Mouse (Mus musculus) CH12.LX (cell line): ENCODE results near the gene Papola. TPM values are rescaled to one million over a fixed set of nuclear protein-coding genes. Genes with fewer than 3 reads are reported as not detected.

Source experiments
- DNase-seq: peaks from one replicate; pipeline ENCODE4 v3.0.0-alpha.2; 2013; ENCODE audit errors: extremely low read depth
- H3K27ac ChIP-seq: 2 replicates; pipeline ENCODE4 v1.5.1; 2012; ENCODE audit warnings: low read depth, mild to moderate bottlenecking, control low read depth, moderate library complexity; ENCODE audit not compliant: insufficient read depth
- H3K27me3 ChIP-seq: replicated peaks from 2 replicates; pipeline ENCODE3; 2012; ENCODE audit warnings: inconsistent platforms
- H3K36me3 ChIP-seq, 2 experiments: replicated peaks in 1 of 2; 2 replicates each; pipeline versions ENCODE3 to v1.6.1; 2012; ENCODE audit warnings: inconsistent platforms in 1 of 2, low read length in 1 of 2, mild to moderate bottlenecking in 1 of 2, mixed read lengths in 1 of 2, moderate library complexity in 1 of 2; ENCODE audit not compliant: control insufficient read depth in 1 of 2, insufficient read depth in 1 of 2
- H3K4me1 ChIP-seq, 2 experiments: 2 replicates each; pipeline ENCODE4 v1.6.1; 2012; ENCODE audit warnings: inconsistent platforms in 1 of 2, moderate library complexity in 1 of 2; ENCODE audit not compliant: insufficient read depth in 2 of 2, control insufficient read depth in 1 of 2
- H3K4me2 ChIP-seq: 2 replicates; pipeline ENCODE4 v1.6.1; 2012; ENCODE audit warnings: low read depth, mild to moderate bottlenecking, control low read depth; ENCODE audit not compliant: poor library complexity, insufficient read depth, severe bottlenecking
- H3K4me3 ChIP-seq, 3 experiments: fragments of 150-350 bp in 1 of 3; sonication (generic) in 1 of 3; replicated peaks in 1 of 3; 2 replicates each; pipeline versions ENCODE3 to v1.5.1; 2011 to 2012; ENCODE audit warnings: low read depth in 2 of 3, low read length in 2 of 3, mild to moderate bottlenecking in 2 of 3, moderate library complexity in 2 of 3, control low read depth in 1 of 3, improper control_type of control experiment in 1 of 3, inconsistent platforms in 1 of 3, mixed read lengths in 1 of 3; ENCODE audit not compliant: poor library complexity in 1 of 3
- H3K79me2 ChIP-seq: replicated peaks from 2 replicates; pipeline ENCODE4 v1.6.1; 2012; ENCODE audit warnings: mild to moderate bottlenecking, moderate library complexity; ENCODE audit not compliant: control insufficient read depth, poor library complexity, insufficient read depth, severe bottlenecking; ENCODE audit errors: extremely low read depth
- H3K9ac ChIP-seq: 2 replicates; pipeline ENCODE4 v1.6.1; 2012; ENCODE audit warnings: low read depth, mild to moderate bottlenecking, control low read depth, moderate library complexity; ENCODE audit not compliant: insufficient read depth
- H3K9me3 ChIP-seq: replicated peaks from 2 replicates; pipeline ENCODE3; 2012; ENCODE audit warnings: low read length, inconsistent platforms, mixed read lengths
- BHLHE40 ChIP-seq: IDR thresholded peaks from 2 replicates; pipeline ENCODE4 v1.6.1; 2011; ENCODE audit warnings: mild to moderate bottlenecking, low read depth, low read length, improper control_type of control experiment
- CTCF ChIP-seq, 2 experiments: IDR thresholded peaks in 1 of 2; conservative IDR thresholded peaks in 1 of 2; 2 replicates each; pipeline ENCODE4 v1.5.1; 2011 to 2012; ENCODE audit warnings: low read depth in 2 of 2, low read length in 2 of 2, improper control_type of control experiment in 1 of 2, inconsistent platforms in 1 of 2, mild to moderate bottlenecking in 1 of 2, moderate library complexity in 1 of 2
- E2F4 ChIP-seq: IDR thresholded peaks from 2 replicates; pipeline ENCODE4 v1.6.1; 2011; ENCODE audit warnings: low read depth, low read length, improper control_type of control experiment; ENCODE audit not compliant: insufficient replicate concordance
- ELF1 ChIP-seq: IDR thresholded peaks from 2 replicates; pipeline ENCODE4 v1.6.1; 2014; ENCODE audit warnings: low read depth, mild to moderate bottlenecking, inconsistent platforms, low read length, improper control_type of control experiment
- HCFC1 ChIP-seq: IDR thresholded peaks from 2 replicates; pipeline ENCODE4 v1.6.1; 2012; ENCODE audit warnings: low read depth, mild to moderate bottlenecking, inconsistent platforms, low read length, improper control_type of control experiment
- IRF4 ChIP-seq: IDR thresholded peaks from 2 replicates; pipeline ENCODE4 v1.6.1; 2014; ENCODE audit warnings: low read depth, mild to moderate bottlenecking, inconsistent platforms, low read length, improper control_type of control experiment
- JUN ChIP-seq: IDR thresholded peaks from 2 replicates; pipeline ENCODE4 v1.6.1; 2011; ENCODE audit warnings: low read depth, mild to moderate bottlenecking, low read length, improper control_type of control experiment, moderate library complexity; ENCODE audit not compliant: insufficient read depth
- KAT2A ChIP-seq: IDR thresholded peaks from 2 replicates; pipeline ENCODE4 v1.6.1; 2012; ENCODE audit warnings: low read length, improper control_type of control experiment, inconsistent platforms; ENCODE audit not compliant: insufficient replicate concordance
- MAFK ChIP-seq: IDR thresholded peaks from 2 replicates; pipeline ENCODE4 v1.6.1; 2011; ENCODE audit warnings: low read length, improper control_type of control experiment; ENCODE audit not compliant: insufficient replicate concordance
- MAX ChIP-seq: IDR thresholded peaks from 2 replicates; pipeline ENCODE4 v1.6.1; 2011; ENCODE audit warnings: low read length, improper control_type of control experiment
- MEF2A ChIP-seq: IDR thresholded peaks from 2 replicates; pipeline ENCODE4 v1.6.1; 2014; ENCODE audit warnings: low read depth, mild to moderate bottlenecking, inconsistent platforms, low read length, improper control_type of control experiment, borderline replicate concordance
- MXI1 ChIP-seq: IDR thresholded peaks from 2 replicates; pipeline ENCODE4 v1.6.1; 2011; ENCODE audit warnings: mild to moderate bottlenecking, low read depth, low read length, improper control_type of control experiment
- NELFE ChIP-seq: IDR thresholded peaks from 2 replicates; pipeline ENCODE4 v1.6.1; 2011; ENCODE audit warnings: low read depth, low read length, improper control_type of control experiment
- NRF1 ChIP-seq: IDR thresholded peaks from 2 replicates; pipeline ENCODE4 v1.6.1; 2014; ENCODE audit warnings: low read depth, mild to moderate bottlenecking, inconsistent platforms, low read length, improper control_type of control experiment, moderate library complexity
- POLR2AphosphoS2 ChIP-seq: IDR thresholded peaks from 2 replicates; pipeline ENCODE4 v1.6.1; 2011; ENCODE audit warnings: low read depth, low read length, improper control_type of control experiment
- RCOR1 ChIP-seq: conservative IDR thresholded peaks from 2 replicates; pipeline ENCODE4 v1.6.1; 2012; ENCODE audit warnings: low read depth, mild to moderate bottlenecking, inconsistent platforms, low read length, improper control_type of control experiment
- SIN3A ChIP-seq: IDR thresholded peaks from 2 replicates; pipeline ENCODE4 v1.6.1; 2012; ENCODE audit warnings: low read length, improper control_type of control experiment, inconsistent platforms
- TBP ChIP-seq: conservative IDR thresholded peaks from 2 replicates; pipeline ENCODE4 v1.6.1; 2011; ENCODE audit warnings: low read depth, low read length, improper control_type of control experiment
- TCF12 ChIP-seq: IDR thresholded peaks from 2 replicates; pipeline ENCODE4 v1.6.1; 2014; ENCODE audit warnings: low read depth, mild to moderate bottlenecking, inconsistent platforms, low read length, improper control_type of control experiment
- UBTF ChIP-seq: IDR thresholded peaks from 2 replicates; pipeline ENCODE4 v1.6.1; 2012; ENCODE audit warnings: low read depth, mild to moderate bottlenecking, inconsistent platforms, low read length, improper control_type of control experiment, moderate library complexity
- USF1 ChIP-seq: IDR thresholded peaks from 2 replicates; pipeline ENCODE4 v1.6.1; 2014; ENCODE audit warnings: low read depth, mild to moderate bottlenecking, inconsistent platforms, low read length, improper control_type of control experiment
- ZC3H11A ChIP-seq: IDR thresholded peaks from 2 replicates; pipeline ENCODE4 v1.6.1; 2012; ENCODE audit warnings: low read depth, mild to moderate bottlenecking, inconsistent platforms, low read length, improper control_type of control experiment
- ZKSCAN1 ChIP-seq: IDR thresholded peaks from 2 replicates; pipeline ENCODE4 v1.6.1; 2012; ENCODE audit warnings: low read depth, inconsistent platforms, low read length, improper control_type of control experiment, borderline replicate concordance
- ZMIZ1 ChIP-seq: IDR thresholded peaks from 2 replicates; pipeline ENCODE4 v1.6.1; 2012; ENCODE audit warnings: low read depth, mild to moderate bottlenecking, inconsistent platforms, low read length, improper control_type of control experiment
- dilution Hi-C: fragments of 300-500 bp; cut with MboI; formaldehyde crosslinking; loops from 2 replicates; pipeline ENCODE4 v1.14.3; 2020; ENCODE audit warnings: low sequenced_read_pairs; ENCODE audit not compliant: extremely low pct_unique_long_range_greater_than_20kb, extremely low pct_ligation_motif_present
- in situ Hi-C: fragments of 300-500 bp; cut with MboI; formaldehyde crosslinking; loops from 3 replicates; pipeline ENCODE4 v1.14.3; 2019; ENCODE audit warnings: low sequenced_read_pairs, low pct_ligation_motif_present, low pct_unique_long_range_greater_than_20kb, mixed read lengths
- polyA plus RNA-seq: library from polyadenylated mRNA; unstranded; fragments of >175 nt; gene quantifications from 2 replicates; pipeline ENCODE4 v1.2.1, GENCODE M21; 2012; ENCODE audit warnings: low read depth; ENCODE audit not compliant: insufficient read length
- total RNA-seq, 2 experiments: library from RNA; depleted of rRNA; stranded (reverse); fragments of 300-350 nt in 1 of 2; fragments of >200 nt in 1 of 2; gene quantifications; 2 replicates each; pipeline ENCODE4 v1.2.3; 2012 to 2014

The Papola gene
- total and polyA plus RNA-seq, 3 experiments = 100.0 to 150 (median 111) TPM

DNA sequence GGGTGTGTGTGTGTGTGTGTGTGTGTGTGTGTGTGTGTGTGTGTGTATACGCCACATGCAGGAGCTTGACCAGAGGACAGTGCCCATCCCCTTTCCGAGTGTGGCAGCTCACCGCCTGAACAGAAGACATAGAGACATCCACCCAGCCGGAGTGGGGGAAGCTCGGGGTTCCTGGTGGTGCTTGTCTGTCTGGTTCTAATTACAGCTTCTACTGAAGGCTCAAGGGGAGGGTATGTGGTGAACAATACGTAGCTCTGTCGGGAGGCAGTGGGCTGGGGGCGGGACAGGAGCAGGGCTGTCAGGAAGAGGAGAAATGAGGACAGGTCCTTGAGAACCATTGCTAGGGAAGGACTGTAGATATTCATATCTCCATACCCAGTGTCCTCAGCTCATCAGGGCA lies 64.6 kb downstream of the Papola start:
- Histone ChIP-seq H3K4me1 (peaks cover 0 to 19% of the 10 kb centered on the region in 2 experiments; a peak in 2 of 4 replicates), H3K4me2 (no peak overlapping the region), H3K36me3 (peaks cover 0 to 31% of the 10 kb centered on the region in 2 experiments), H3K9ac (no peak overlapping the region), H3K27ac (no peak overlapping the region), H3K79me2 (no peaks in the 10 kb centered on the region), H3K27me3 (no peaks in the 10 kb centered on the region), H3K9me3 (no peaks in the 10 kb centered on the region), H3K4me3 (no peak overlapping the region)
- in situ Hi-C loops = no loop called here
- TF ChIP-seq MXI1 (no peak), JUN (no peak), ELF1 (no peak), HCFC1 (no peak), MAX (no peak), ZC3H11A (no peak), NELFE (no peak), MAFK (no peak), E2F4 (no peak)
- dilution Hi-C loops = no loop called here
- no peak for DNase-seq

DNA sequence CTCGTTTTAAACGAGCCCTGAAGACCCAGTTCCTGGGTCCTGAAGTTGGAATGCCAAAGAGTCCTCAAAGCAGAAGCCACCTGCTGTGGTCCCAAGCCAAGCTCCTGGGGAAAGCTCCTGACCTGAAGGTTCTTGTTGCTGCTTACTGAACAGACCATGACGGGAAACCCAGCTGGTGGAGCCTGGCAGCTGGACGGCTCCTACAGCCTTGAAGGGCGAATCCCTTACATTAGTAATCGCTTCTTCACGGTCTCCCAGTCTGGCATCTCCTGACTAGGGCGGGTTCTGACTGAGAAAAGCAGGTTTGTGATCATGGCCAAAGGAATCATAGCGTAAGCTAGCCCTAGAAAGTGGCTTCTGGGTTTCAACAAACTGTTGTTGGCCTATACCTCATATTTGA lies 66.2 kb downstream of the Papola start:
- TF ChIP-seq ZKSCAN1 (no peak), IRF4 (no peak), HCFC1 (no peak), MXI1 (no peak), SIN3A (no peak), USF1 (no peak), UBTF (no peak)
- no peaks in the 10 kb centered on the region for H3K27me3 ChIP-seq
- in situ Hi-C loops (loop anchor here (5.0 to 10.0 kb wide), 2 partner anchors 112 to 204 kb away; no protein-coding TSS in a partner anchor), dilution Hi-C loops (no loop called here)
- H3K4me2 ChIP-seq = no peak overlapping the region
- H3K36me3 ChIP-seq = peaks cover 0 to 18% of the 10 kb centered on the region in 2 experiments
- H3K9me3 ChIP-seq = no peaks in the 10 kb centered on the region
- H3K4me3 ChIP-seq = no peak overlapping the region
- H3K79me2 ChIP-seq = no peaks in the 10 kb centered on the region
- peaks cover 0 to 21% of the 10 kb centered on the region in 2 experiments; a peak in 2 of 4 replicates for H3K4me1 ChIP-seq
- H3K9ac ChIP-seq = no peak overlapping the region
- no peak for DNase-seq
- no peak overlapping the region for H3K27ac ChIP-seq

DNA sequence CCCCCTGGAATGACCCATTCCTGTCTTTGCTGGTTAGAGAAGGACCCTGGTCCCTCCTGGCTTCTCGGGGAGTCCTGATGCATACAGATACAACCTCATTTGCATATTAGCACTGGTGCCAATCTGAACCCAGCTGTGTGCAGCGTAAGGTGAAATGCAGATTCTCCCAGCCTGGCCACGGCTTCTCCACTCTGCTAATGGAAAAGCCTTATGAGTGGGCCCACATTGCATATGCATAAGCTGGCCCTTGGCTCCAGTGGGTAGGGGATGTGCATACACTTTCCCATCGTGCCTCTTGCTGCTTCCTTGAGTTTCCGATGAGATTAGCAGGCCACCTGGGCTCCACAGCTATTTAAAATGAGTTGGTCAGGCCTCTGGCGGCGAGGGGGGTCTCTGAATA lies 68.3 kb downstream of the Papola start:
- Histone ChIP-seq H3K27me3 (no peaks in the 10 kb centered on the region), H3K4me3 (no peak overlapping the region), H3K9me3 (no peaks in the 10 kb centered on the region), H3K79me2 (no peaks in the 10 kb centered on the region), H3K4me2 (no peak overlapping the region), H3K9ac (no peak overlapping the region), H3K36me3 (peaks cover 0 to 4% of the 10 kb centered on the region in 2 experiments), H3K4me1 (peaks cover 0 to 21% of the 10 kb centered on the region in 2 experiments; a peak in 2 of 4 replicates), H3K27ac (no peak overlapping the region)
- dilution Hi-C loops (no loop called here), in situ Hi-C loops (loop anchor here (5.0 to 10.0 kb wide), 2 partner anchors 110 to 202 kb away; no protein-coding TSS in a partner anchor)
- peak; percentile 18 for DNase-seq
- TF ChIP-seq HCFC1 = no peak
- TF ChIP-seq CTCF (conservative IDR thresholded peaks at IDR 0.05 in 1 of 2, IDR thresholded peaks at IDR 0.05 in 1 of 2; ENCODE audit: low read depth in 2 of 2, low read length in 2 of 2) = no peak
- no peak for TF ChIP-seq BHLHE40
- no peak for TF ChIP-seq RCOR1
- TF ChIP-seq TBP = no peak
- TF ChIP-seq IRF4 = no peak
- TF ChIP-seq UBTF = no peak
- TF ChIP-seq ZKSCAN1 = no peak
- no peak for TF ChIP-seq MEF2A
- no peak for TF ChIP-seq ZMIZ1
- no peak for TF ChIP-seq MAFK
- TF ChIP-seq NRF1 = no peak
- no peak for TF ChIP-seq KAT2A
- TF ChIP-seq SIN3A = no peak
- TF ChIP-seq ELF1 = no peak
- TF ChIP-seq POLR2AphosphoS2 = no peak
- no peak for TF ChIP-seq TCF12
